Mouse (Mus musculus): ENCODE measurements at regions not wholly inside any gene's neighbourhood (a gene's known extent, or its start where the extent isn't known, plus 50 kb on each side); places are given as distances from the start of the nearest gene placed in this dataset.
"Not testable (repeated sequence)": the region's sequence is repeated elsewhere in the genome, so short reads cannot be mapped to it uniquely, and the experiment has no call there.

DNA sequence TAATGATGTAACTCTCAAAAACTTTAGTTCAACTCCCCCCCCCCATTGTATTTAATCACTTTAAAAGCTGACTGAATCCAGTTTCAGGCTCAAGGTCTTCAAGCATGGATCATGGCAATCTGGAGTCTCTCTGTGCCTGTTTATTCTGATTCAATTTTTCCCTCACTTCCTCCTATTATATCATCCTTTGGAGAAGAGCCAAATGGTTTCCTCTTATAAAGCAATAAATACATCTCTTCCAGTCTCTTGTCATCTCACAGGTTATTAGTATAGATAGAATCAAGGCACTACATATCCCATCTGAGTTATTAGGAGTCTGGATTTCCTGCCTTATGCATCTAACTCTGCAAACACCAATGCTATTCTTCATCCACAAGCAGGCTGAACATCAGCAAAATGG lies 530.2 kb upstream of the Pdcd1 start:
- no peak for DNase-seq

DNA sequence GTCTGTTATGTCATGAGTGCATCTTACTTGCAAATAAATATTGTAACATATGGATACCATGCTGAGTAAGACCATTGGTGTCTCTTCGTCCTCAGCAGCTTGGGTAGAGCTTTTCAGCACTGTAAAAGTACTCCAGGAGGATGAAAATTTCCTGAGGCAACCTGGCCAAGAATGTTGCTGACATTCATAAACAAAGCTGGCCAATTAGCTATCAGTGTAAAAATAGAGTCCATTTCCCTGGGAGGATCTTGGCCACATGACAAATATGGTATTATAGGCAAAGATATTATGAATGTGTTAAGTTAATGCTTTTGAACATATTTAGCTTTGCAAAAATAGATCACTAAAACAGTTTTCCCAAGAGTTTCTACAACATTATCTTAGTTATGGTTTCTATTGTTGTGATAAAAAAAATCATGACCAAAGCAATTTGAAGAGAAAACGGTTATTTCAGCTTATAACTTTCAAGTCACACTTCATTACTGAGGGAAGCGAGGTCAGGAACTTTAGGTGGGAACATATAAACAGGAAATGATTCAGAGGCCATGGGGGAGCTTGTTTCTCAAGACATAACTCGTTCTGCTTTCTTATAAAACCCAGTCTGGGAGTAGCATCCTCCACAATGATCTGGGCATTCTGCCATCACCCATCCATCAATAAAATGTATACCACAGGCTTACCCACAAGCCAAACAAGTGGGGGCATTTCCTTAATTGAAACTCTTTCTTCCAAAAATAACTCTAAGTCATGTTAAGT lies 529.5 kb upstream of the Pdcd1 start:
- DNase-seq: peak; percentile 3

DNA sequence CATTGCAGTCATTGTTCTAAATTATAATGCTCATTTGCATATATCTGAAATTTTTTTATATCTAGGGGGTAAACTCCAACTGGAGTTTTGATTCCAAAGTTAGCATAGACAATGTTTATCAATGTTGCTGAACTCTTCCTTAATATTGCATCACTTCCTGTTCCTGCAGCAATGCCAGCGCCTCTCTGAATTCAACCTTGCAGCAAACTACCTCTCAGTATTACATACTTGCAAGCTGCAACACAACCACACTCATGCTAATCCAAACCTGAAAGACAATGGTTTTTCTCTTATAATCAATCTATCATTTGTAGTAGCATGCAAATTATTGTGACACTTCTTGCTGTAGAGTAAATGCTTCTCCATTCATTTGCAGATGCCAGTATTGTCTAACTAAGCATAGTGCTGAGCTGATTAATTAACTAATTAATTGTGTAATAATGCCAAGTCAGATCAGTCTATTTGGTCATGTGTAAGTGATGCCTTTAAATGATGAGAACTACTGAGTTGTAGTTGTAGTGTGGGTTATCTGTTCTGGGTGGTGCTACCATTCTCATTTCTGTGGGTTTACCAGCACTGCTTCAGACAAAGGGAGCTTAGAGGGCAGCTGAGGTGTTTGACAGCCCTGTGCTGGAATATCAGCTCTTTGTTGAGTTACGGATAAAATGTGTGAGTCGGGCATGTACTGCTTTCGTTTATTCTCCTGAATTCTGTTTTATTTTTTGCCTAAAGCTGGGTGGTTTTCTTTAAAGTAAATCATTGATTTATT lies 480.6 kb upstream of the Pdcd1 start:
- no peak for DNase-seq

- no peak for DNase-seq
These were observed 451.7 kb upstream of the Pdcd1 start for GRCm38 (mm10) chr1:94504080-94504520.

DNA sequence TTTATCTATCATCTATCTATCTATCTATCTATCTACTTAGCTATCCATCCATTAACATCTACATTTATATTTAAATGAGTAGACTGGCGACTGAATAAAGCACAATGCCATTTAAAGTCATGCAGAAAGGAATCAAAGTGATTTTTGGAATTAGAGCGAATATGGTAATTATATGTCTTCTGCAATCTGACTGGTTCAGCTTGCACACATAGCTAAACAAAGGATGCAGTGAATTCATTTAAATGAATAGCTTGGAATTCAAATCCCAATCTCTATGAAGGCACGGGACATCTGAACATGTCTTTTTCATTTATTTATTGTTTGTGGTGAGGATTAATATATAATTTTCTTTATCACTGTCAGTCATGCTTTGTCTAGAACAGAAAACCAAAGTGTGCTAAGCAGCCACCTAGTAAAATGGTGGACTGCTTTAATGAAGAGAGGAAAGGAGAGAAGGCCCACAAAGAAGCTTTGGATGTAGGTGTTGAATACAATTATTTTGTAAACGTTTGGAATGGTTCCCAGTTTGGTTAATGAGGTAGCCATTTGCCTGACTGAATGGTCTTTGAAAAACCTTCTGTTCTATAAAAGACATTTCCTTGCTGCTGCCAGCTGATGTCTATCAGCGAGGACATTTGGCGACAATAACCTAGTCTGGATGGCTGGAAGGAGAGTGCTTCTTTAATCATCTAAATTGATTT lies 451.2 kb upstream of the Pdcd1 start:
- DNase-seq: no peak

GRCm38 (mm10) chr1:94502066-94502861 lies 449.9 kb upstream of the Pdcd1 start:
- DNase-seq: no peak

DNA sequence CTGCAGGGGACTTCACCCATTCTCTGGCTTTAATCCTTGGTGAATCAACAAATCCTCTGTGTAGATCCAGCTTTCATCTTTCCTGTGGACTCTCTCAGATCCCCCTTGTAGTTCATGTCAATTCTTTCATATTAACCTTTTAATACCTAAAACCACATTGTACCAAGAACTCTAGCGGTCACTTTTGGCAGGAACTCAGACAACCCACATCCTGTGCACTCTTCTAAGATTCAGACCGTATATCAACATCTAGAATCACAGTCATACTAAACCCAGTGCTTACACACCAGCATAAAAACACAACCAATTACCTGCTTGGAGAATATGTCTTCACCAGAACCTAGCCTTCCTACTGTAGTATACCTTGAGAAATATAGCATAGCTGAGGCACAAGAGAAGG lies 444.6 kb upstream of the Pdcd1 start:
- DNase-seq: no peak

DNA sequence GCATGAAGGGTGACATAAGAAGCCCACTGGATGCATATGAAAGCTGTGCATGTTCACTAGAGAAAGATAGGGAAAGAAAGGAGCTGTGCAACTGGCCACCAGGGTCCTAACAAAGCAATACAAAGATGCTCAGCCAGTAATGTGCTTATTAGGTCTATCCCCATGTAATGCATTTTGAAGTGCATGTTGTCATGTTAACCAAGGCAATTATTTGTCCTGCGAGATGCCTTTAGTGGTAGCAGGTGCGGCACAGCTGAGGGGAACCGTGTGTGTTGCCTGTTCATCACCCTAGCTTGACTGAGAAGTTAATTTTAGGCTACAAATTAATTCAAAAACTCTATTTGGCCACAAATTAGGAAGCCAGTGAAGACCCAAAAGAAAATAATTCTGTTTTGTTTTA lies 444.0 kb upstream of the Pdcd1 start:
- DNase-seq: no peak

- no peak for DNase-seq
These were observed 434.7 kb upstream of the Pdcd1 start for GRCm38 (mm10) chr1:94487062-94487461.

DNA sequence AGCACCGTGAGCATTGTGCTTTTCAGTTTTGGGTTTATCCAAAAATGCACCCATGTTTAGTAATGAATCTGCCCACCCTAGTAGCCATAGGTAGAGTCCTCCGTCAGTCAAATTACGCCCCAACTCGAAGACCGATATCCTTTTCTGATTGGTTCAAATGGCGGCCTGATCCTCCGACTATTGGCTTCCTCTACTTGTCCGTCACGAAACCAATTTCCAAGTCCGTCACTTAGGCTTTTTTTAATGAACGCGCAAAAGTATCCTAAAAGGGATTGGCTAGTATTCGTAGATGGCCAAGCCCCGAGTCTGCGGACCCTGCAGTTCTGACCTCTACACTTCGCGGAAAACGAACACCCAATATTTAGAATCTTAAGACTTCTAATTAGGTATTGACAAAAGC lies 417.5 kb upstream of the Pdcd1 start:
- DNase-seq: not testable (repeated sequence)

GRCm38 (mm10) chr1:94423731-94424130 lies 371.4 kb upstream of the Pdcd1 start:
- no peak for DNase-seq

DNA sequence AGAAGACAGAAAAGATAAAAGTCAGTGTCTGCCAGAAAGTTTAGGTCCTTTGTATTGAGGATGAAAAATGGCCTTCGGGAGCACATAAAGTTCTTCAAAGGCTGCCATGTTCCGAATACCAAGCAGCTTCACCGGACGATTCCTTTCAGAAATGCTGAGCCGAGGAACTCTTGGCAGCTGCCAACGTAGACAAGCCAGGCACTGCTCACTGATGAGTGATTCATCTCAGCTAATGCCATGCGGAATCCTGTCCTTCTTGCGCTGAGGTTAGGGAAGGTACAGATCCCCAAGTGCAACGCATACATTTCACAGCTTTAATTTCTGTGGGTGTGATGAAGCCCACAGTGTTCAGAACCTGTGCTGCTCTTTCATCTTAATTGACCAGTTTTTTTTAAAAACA lies 360.7 kb upstream of the Pdcd1 start:
- no peak for DNase-seq

DNA sequence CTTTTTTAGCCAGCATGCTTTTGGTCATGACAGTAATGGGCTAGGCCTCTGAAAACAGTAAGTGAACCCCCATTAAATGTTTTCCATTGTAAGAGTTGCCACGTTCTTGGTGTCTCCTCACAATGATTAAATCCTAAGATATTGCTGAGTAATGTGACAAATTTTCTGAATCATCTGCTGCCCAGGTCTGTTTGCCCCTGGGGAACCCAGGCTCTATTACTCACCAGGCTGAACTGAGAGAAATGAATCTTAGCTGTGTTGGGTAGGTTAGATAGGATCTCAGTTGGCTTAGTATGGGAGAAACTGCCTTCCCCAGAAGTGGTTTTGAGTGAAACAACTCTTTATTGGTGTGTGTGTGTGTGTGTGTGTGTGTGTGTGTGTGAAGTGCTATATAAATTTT lies 314.3 kb upstream of the Pdcd1 start:
- DNase-seq: no peak

- DNase-seq: no peak
These were observed 304.6 kb upstream of the Pdcd1 start for GRCm38 (mm10) chr1:94356996-94357395.

DNA sequence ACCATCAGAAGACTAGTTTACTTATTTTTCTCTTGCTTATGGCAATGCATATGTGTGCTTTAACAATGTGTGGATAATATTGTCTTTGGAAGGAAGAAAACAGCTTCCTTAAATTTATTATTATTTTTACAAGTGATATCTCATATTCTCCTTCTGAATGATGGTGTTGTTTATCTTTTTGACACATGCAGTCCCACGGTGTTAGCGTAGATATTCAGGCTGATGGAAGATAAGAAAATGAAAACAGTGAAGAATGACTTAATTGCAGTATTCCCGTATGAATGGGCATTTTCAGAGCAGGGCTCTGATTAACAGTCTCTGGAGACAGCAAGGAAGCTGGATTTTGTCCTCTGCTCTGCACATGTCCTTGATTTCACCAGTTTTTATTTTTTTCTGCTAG lies 303.5 kb upstream of the Pdcd1 start:
- no peak for DNase-seq

DNA sequence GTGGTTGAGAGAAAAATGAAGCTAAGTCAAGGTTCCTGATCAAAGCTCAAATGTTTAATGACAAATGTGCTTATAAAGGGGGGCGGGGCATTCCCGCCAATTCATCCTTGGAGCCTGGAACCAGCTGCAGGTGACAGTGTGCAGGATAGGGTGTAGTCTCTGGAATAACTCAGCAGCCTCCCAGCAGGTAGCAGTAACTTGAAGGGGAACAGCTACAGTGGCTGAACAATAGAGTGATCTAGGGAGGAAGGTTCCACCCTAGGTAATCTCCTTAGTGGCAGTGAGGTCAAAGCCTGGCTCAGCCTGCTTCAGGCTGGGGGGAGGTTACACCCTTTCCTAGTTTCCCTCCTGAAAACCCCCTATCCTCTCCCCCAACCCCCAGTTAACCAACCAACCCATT lies 290.2 kb upstream of the Pdcd1 start:
- DNase-seq: no peak

- no peak for DNase-seq
These were observed 288.9 kb upstream of the Pdcd1 start for GRCm38 (mm10) chr1:94341237-94341636.

- no peak for DNase-seq
These were observed 265.7 kb upstream of the Pdcd1 start for GRCm38 (mm10) chr1:94318029-94318428.

GRCm38 (mm10) chr1:94298395-94298794 lies 246.0 kb upstream of the Pdcd1 start:
- DNase-seq: no peak

DNA sequence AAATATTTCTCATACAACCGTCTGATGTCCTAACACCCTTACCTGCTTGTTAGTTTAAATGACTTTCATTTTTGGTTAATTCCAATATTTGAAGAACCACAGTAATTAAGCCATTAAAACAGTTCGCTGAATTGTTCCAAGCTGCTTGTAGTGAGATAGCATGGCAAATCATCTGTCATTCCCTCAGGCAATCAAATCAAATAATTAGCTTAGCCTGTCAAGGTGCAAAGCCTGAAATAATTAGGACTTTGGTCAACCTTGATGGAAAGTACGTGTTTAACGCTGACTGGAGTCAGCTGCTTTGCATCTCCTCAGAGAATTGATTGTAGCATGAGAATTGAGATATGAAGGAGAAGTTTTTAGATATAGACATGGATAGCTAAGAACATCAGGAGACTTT lies 220.2 kb upstream of the Pdcd1 start:
- no peak for DNase-seq

- DNase-seq: no peak
These were observed 211.0 kb upstream of the Pdcd1 start for GRCm38 (mm10) chr1:94263313-94263712.

DNA sequence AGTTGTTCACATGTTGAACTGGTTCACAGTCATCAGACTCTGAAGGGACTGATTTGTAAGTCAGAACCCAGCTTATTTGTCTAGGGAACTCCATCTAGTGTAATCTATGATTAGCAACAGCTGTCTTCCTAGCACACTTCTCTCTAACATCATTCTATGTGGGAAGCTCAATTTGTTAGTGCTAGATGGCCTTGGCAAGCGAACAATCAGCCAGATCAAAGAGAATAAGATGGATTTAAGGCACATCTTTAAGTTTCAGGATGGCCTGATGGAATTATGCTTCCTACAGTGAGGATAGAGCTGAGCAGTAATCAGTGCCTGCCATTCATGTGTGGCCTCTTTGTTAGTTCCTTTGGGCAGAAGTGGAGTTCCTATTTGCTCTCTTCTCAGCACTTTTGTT lies 183.1 kb upstream of the Pdcd1 start:
- no peak for DNase-seq

DNA sequence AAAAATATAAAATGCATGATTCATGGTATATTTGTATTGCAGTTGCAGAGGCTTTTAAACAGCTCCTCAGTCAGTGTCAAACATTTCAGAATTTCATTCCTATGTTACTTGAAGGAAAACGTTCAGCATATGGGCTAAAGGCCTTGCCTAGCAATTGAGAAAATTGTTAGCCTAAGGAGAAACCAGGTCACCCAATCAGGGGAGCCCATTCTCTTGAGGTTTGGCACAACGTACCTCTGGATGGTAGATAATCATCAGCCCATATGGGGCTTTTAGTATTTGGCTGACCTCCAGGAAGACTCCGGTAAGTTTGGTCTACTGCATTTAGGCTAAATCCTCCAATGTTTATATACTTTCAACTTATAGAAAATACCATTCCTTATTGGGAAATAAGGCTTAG lies 168.7 kb upstream of the Pdcd1 start:
- no peak for DNase-seq

Measured in liver (tissue).